Mouse (Mus musculus) erythroblast, embryonic 14.5 days (primary cell): ENCODE measurements around the gene Hist1h2ap.

Experiments
- GATA1 ChIP-seq: IDR thresholded peaks from 2 replicates; pipeline ENCODE4 v1.6.1; 2012; ENCODE audit warnings: low read length, inconsistent platforms, mixed read lengths
- TAL1 ChIP-seq: IDR thresholded peaks from 3 replicates; pipeline ENCODE4 v1.6.1; 2012; ENCODE audit warnings: low read length, inconsistent platforms, mixed read lengths

DNA sequence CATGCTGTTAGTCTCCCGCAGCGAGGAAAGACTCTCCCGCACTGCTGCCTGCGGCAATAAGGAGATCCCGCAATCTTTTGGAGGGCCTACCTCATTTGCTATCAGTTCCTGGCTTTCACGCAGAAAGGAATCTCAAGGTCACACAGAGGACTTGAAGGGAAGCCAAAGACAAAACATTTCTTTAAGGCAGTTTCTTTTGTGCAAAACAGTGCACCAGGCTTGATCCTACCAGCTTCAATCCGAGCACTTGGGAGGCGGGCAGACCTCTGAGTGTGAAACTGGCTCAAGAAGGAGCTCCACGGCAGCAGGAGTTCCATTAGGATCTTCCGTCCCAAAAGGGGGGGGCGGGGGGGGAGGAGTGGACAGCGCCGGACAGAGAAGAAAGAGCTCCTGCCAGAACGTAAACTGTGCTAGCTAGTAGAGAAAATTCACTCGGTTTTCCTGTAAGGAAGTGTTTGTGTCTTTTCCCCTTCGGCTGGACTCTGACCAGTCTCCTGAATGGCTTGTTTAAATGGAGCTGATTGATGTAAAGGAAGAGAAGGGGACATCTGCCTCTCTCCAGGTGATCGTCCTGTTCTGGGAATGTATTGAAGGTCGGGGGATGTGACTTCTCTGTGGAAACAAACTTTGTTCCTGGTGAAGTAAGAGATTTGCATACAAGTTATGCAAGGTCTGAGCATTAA is 42.6 kb downstream of the Hist1h2ap start:
- TF ChIP-seq GATA1 (no peak), TAL1 (no peak)
